Mouse (Mus musculus) MN1 (cell line): ENCODE results near the gene Gm5591.
"Not testable (repeated sequence)": the region's sequence is repeated elsewhere in the genome, so short reads cannot be mapped to it uniquely, and the experiment has no call there.

Experiments
- DNase-seq: peaks from one replicate; pipeline ENCODE4 v3.0.0-alpha.2; 2016; ENCODE audit warnings: low spot score

Gene Gm5591

GRCm38 (mm10) chr7:38528093-38528492 is at the start of gene Gm5591:
TSS of gene Gm5591 (minus strand) at chr7:38528193.
- DNase-seq, result not testable (repeated sequence)

- not testable (repeated sequence) for DNase-seq
These were observed 39.5 kb downstream of the Gm5591 start for GRCm38 (mm10) chr7:38488468-38488867.
